Comparison of ENCODE assay signal across 7 mouse cellular contexts in the genomic region with DNA sequence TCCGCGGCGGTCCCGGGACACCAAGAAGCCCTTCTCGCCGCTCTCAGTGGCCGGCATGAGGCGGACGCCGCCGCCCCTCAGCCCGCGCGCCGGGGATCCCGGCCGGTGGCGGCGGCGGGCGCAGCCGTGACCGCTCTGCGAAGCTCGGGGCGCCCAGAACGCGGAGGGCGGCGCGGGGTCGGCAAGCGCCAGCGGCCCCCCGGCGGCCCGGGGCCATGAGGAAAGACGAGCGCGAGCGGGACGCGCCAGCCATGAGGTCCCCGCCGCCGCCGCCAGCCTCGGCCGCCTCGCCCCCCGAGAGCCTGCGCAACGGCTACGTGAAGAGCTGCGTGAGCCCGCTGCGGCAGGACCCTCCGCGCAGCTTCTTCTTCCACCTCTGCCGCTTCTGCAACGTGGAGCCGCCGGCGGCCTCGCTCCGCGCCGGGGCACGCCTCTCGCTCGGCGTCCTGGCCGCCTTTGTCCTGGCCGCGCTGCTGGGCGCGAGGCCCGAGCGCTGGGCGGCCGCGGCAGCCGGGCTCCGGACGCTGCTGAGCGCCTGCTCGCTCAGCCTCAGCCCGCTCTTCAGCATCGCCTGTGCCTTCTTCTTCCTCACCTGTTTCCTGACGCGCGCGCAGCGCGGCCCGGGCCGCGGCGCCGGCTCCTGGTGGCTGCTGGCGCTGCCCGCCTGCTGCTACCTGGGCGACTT. TPM values are rescaled to one million over a fixed set of nuclear protein-coding genes. Genes with fewer than 3 reads are reported as not detected.
DNase-seq lines count a peak whose midpoint lies in the region; ATAC-seq lines count a peak whose summit lies in the region.

No protein-coding gene starts in this region.

- H3K27me3 ChIP-seq in limb, embryonic 11.5 days (ENCODE audit: control insufficient read depth, insufficient read depth, low read length) = no peaks in the 10 kb centered on the region
- no peaks in the 10 kb centered on the region for H3K27me3 ChIP-seq in midbrain, embryonic 13.5 days

- H3K9ac ChIP-seq in limb, embryonic 11.5 days (ENCODE audit: low read length) = peak overlapping the region; percentile 91
- H3K9ac ChIP-seq in midbrain, embryonic 13.5 days (replicated peaks) = peak overlapping the region; percentile 97

- DNase-seq in R1 (ENCODE audit: low read depth, low spot score) = peak; percentile 59
- DNase-seq in cerebellum, adult 8-10 months = peak; percentile 52
- peak; percentile 7 for DNase-seq in gastrocnemius, adult 18-20 months (ENCODE audit: low spot score)
- peak; percentile 72 for DNase-seq in limb, embryonic 11.5 days (ENCODE audit: low spot score)
- peak; percentile 38 to 47 for DNase-seq in spleen, postnatal 36 days (ENCODE audit: low spot score in 2 of 2)

- no peaks in the 10 kb centered on the region for H3K36me3 ChIP-seq in limb, embryonic 11.5 days (ENCODE audit: control insufficient read depth, insufficient read depth, low read length)
- no peaks in the 10 kb centered on the region for H3K36me3 ChIP-seq in midbrain, embryonic 13.5 days

- H3K4me3 ChIP-seq in limb, embryonic 11.5 days (ENCODE audit: low read depth, low read length) = peak overlapping the region; percentile 87
- peak overlapping the region; percentile 95 for H3K4me3 ChIP-seq in midbrain, embryonic 13.5 days (replicated peaks)

- WGBS in limb, embryonic 11.5 days = 1% methylated on average over 81 of the region's 103 CpGs
- WGBS in midbrain, embryonic 13.5 days = under 1% methylated on average over 78 of the region's 103 CpGs

- peak; percentile 39 for ATAC-seq in inflammation-experienced regulatory T-cells, adult 6 months
- peak; percentile 73 for ATAC-seq in limb, embryonic 11.5 days (ENCODE audit: insufficient number of reproducible peaks, low FRiP score, low TSS enrichment, low read depth)
- ATAC-seq in midbrain, embryonic 13.5 days = peak; percentile 83

- no peaks in the 10 kb centered on the region for H3K9me3 ChIP-seq in limb, embryonic 11.5 days (ENCODE audit: control insufficient read depth, low read length)
- no peaks in the 10 kb centered on the region for H3K9me3 ChIP-seq in midbrain, embryonic 13.5 days

- peak overlapping the region; percentile 73 for H3K27ac ChIP-seq in limb, embryonic 11.5 days (replicated peaks; ENCODE audit: low read depth, low read length)
- peak overlapping the region; percentile 97 for H3K27ac ChIP-seq in midbrain, embryonic 13.5 days

- H3K4me2 ChIP-seq in limb, embryonic 11.5 days (ENCODE audit: low read depth, severe bottlenecking) = peak overlapping the region; percentile 86
- peak overlapping the region; percentile 91 for H3K4me2 ChIP-seq in midbrain, embryonic 13.5 days (replicated peaks)

- H3K4me1 ChIP-seq in limb, embryonic 11.5 days (ENCODE audit: control insufficient read depth, insufficient read depth, low read length) = 0 out of 2 replicates have a peak, but pooled peaks cover 9% of the 10 kb centered on the region
- H3K4me1 ChIP-seq in midbrain, embryonic 13.5 days (replicated peaks) = peaks cover 28% of the 10 kb centered on the region

RNA-seq across cellular contexts. Expression of gene Pde3b, which starts 0.4 kb away (rescaled TPM):
- total RNA-seq in gastrocnemius, adult 18-20 months (2021) = 1 to 10 TPM; 3.6 to 4.5 TPM
- polyA plus RNA-seq in inflammation-experienced regulatory T-cells, adult 6 months (2017; shearing (Covaris generic)) = 1 to 10 TPM; 2.9 to 3.3 (median 3.0) TPM
- polyA plus RNA-seq in limb, embryonic 11.5 days (2014; fragmentation: Nextera tagmentation; extraction: Ambion mirVana) = 9.5 and 11.3 TPM in 2 replicates
- 4.3 and 4.9 TPM in 2 replicates for polyA plus RNA-seq in midbrain, embryonic 13.5 days (2015; fragmentation: Nextera tagmentation; extraction: Ambion mirVana)

Comparison
In these comparisons a context has a peak if more than half of its experiments do, and no peak if none do; other contexts are left out.
1. Peak in every context shown above with its lines: DNase-seq, ATAC-seq, H3K4me3 ChIP-seq and H3K27ac ChIP-seq.
2. DNase-seq: peak in every context shown above with its lines; median percentile 72 in limb, embryonic 11.5 days; 59 in R1; 52 in cerebellum, adult 8-10 months; 42 in spleen, postnatal 36 days; 7 in gastrocnemius, adult 18-20 months.